Comparison of ENCODE assay signal across 9 mouse cellular contexts in the genomic region with DNA sequence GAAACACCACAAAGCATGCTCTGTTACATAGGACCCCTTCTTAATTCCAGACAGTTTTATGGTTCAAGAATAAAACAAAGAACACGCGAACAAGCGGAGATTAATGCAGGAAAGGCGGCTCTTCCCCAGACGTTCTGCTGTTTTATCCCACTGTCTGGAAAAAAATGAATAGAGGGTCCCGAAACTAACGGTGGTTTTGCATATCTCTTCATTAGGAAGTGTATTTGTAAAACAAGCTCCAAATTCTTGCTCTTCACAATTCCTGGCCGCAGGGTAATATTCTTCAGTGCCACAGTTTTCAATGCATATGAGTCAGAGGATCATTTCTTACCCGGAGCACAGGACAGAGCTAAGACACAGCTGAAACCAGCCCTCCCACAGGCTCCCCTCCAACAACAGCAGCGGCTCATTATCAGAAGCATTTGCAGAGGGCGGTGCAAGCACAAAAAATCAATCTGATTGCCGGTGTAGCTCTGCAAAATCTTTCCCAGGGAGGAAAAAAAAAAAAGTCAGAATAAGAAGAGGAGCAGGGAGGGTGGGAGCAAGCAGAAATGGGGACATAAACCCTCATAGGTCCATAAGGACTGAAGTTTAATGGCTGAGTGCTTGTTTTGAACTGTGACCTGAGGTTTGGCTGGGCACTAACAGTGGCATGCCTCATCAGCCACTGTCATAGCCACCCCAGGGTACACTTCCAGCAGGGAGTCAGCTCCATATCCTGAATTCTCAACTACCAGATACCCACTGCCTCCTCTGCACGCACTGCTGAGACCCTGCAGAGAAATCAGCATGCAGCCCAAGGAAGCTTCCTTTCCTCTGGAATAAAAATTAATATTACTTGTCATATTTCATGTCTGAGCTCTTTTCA.
DNase-seq lines count a peak whose midpoint lies in the region; ATAC-seq lines count a peak whose summit lies in the region.
"Had no signal": no experiment of that assay in that cellular context is flagged by ENCODE, and none has a peak within 500 bp of the region (broad histone marks: within the 10 kb centered on the region; RNA-seq: fewer than 3 reads in every experiment).

No protein-coding gene starts in this region.

- peak overlapping the region; percentile 3; the same call in 1 of the 2 replicates for H3K4me3 ChIP-seq in kidney, embryonic 16.5 days (ENCODE audit: low read length)
- H3K4me3 ChIP-seq in embryonic facial prominence, embryonic 15.5 days (replicated peaks): no peak overlapping the region
- peak overlapping the region; percentile 30 for H3K4me3 ChIP-seq in neural tube, embryonic 15.5 days (replicated peaks)

- H3K27ac ChIP-seq in kidney, embryonic 16.5 days (ENCODE audit: low read length): no peak overlapping the region
- 0 out of 2 replicates have a peak overlapping the region, but pooled peaks have one; percentile 1 for H3K27ac ChIP-seq in embryonic facial prominence, embryonic 15.5 days (replicated peaks)
- H3K27ac ChIP-seq in neural tube, embryonic 15.5 days (replicated peaks): peak overlapping the region; percentile 54

- no peaks in the 10 kb centered on the region for H3K4me1 ChIP-seq in kidney, embryonic 16.5 days (ENCODE audit: insufficient read depth, low read length)
- peaks cover 9% of the 10 kb centered on the region; the same call in 1 of the 2 replicates for H3K4me1 ChIP-seq in embryonic facial prominence, embryonic 15.5 days
- peaks cover 18% of the 10 kb centered on the region for H3K4me1 ChIP-seq in neural tube, embryonic 15.5 days

- no peaks in the 10 kb centered on the region for H3K27me3 ChIP-seq in kidney, embryonic 16.5 days (ENCODE audit: insufficient read depth, low read length)
- H3K27me3 ChIP-seq in embryonic facial prominence, embryonic 15.5 days: no peaks in the 10 kb centered on the region
- no peaks in the 10 kb centered on the region for H3K27me3 ChIP-seq in neural tube, embryonic 15.5 days (replicated peaks)

- no peak for DNase-seq in kidney, postnatal 10 days
- DNase-seq in layer of hippocampus, adult 8-10 months (ENCODE audit: low spot score in 2 of 2): peak; percentile 3 to 11
- DNase-seq in adrenal gland, postnatal 14 days: no peak
- no peak for DNase-seq in kidney, postnatal 36 days
- no peak for DNase-seq in adrenal gland, adult (ENCODE audit: inconsistent age in 2 of 2, low spot score in 1 of 2)
- DNase-seq: lung, adult 18-20 months had no signal

- H3K4me2 ChIP-seq in kidney, embryonic 16.5 days (replicated peaks; ENCODE audit: low read depth, low read length): peak overlapping the region; percentile 39
- peak overlapping the region; percentile 36 for H3K4me2 ChIP-seq in embryonic facial prominence, embryonic 15.5 days (replicated peaks)
- H3K4me2 ChIP-seq in neural tube, embryonic 15.5 days: peak overlapping the region; percentile 56

- WGBS in kidney, embryonic 16.5 days: 34% methylated on average over 13 of the region's 13 CpGs
- WGBS in embryonic facial prominence, embryonic 15.5 days: 23% methylated on average over 13 of the region's 13 CpGs
- 6% methylated on average over 13 of the region's 13 CpGs for WGBS in neural tube, embryonic 15.5 days

- no peaks in the 10 kb centered on the region for H3K36me3 ChIP-seq in kidney, embryonic 16.5 days (ENCODE audit: insufficient read depth, low read length)
- no peaks in the 10 kb centered on the region for H3K36me3 ChIP-seq in embryonic facial prominence, embryonic 15.5 days
- H3K36me3 ChIP-seq in neural tube, embryonic 15.5 days: no peaks in the 10 kb centered on the region

- no peak overlapping the region for H3K9ac ChIP-seq in kidney, embryonic 16.5 days (replicated peaks; ENCODE audit: low read length)
- H3K9ac ChIP-seq in embryonic facial prominence, embryonic 15.5 days: no peak overlapping the region
- peak overlapping the region; percentile 14; the same call in 1 of the 2 replicates for H3K9ac ChIP-seq in neural tube, embryonic 15.5 days (replicated peaks)

- peak; percentile 49; the same call in 1 of the 2 replicates for ATAC-seq in kidney, embryonic 16.5 days (ENCODE audit: low FRiP score, low TSS enrichment)
- no peak for ATAC-seq in embryonic facial prominence, embryonic 15.5 days (ENCODE audit: insufficient number of reproducible peaks, low FRiP score, low TSS enrichment, low read depth)
- ATAC-seq in neural tube, embryonic 15.5 days (ENCODE audit: low FRiP score): peak; percentile 84

- H3K9me3 ChIP-seq in kidney, embryonic 16.5 days (ENCODE audit: low read length): no peaks in the 10 kb centered on the region
- H3K9me3 ChIP-seq in embryonic facial prominence, embryonic 15.5 days (replicated peaks): no peaks in the 10 kb centered on the region
- no peaks in the 10 kb centered on the region for H3K9me3 ChIP-seq in neural tube, embryonic 15.5 days (replicated peaks)

Comparison
In these comparisons a context has a peak if more than half of its experiments do, and no peak if none do; other contexts are left out.
1. DNase-seq: peak in layer of hippocampus, adult 8-10 months (2 of 2); none in kidney, postnatal 10 days (single experiment), adrenal gland, postnatal 14 days (single experiment), kidney, postnatal 36 days (0 of 2) and adrenal gland, adult (0 of 2).
2. Peak in every context shown above with its lines, with median percentiles within 50 percentile points of each other: H3K4me2 ChIP-seq.